Mouse (Mus musculus) left cerebral cortex, adult 8-10 months (tissue): ENCODE data around the gene Lce6a. TPM values are rescaled to one million over a fixed set of nuclear protein-coding genes. Genes with fewer than 3 reads are reported as not detected.

Source experiments
- total RNA-seq, 4 experiments: library from RNA; stranded (reverse); gene quantifications; 2 replicates each; pipeline ENCODE4 v1.2.4; 2022

The Lce6a gene
- total RNA-seq, 4 experiments from 2014 or later, result not detected

Other genes with a start within 250 kb of the Lce6a start
- gene Sprr2h, start 236.0 kb downstream of the Lce6a start, total RNA-seq, result not detected
- gene Sprr2i, start 213.7 kb downstream of the Lce6a start, total RNA-seq, result not detected
- not detected for gene Sprr2j-ps, start 203.6 kb downstream of the Lce6a start, total RNA-seq
- 1 to 10 TPM in 3 of 4 experiments, not detected in 1; 2.3 to 3.3 (median 3.2) TPM for gene Gm9774, start 192.2 kb downstream of the Lce6a start, total RNA-seq
- not detected for gene Sprr2k, start 189.1 kb downstream of the Lce6a start, total RNA-seq
- gene Sprr1b, start 182.9 kb downstream of the Lce6a start, total RNA-seq, result not detected
- not detected for gene Sprr3, start 162.9 kb downstream of the Lce6a start, total RNA-seq
- gene Sprr1a, start 135.8 kb downstream of the Lce6a start, total RNA-seq, result not detected
- not detected for gene Sprr4, start 121.2 kb downstream of the Lce6a start, total RNA-seq
- gene 2310046K23Rik, start 87.1 kb downstream of the Lce6a start, total RNA-seq, result not detected
- not detected for gene Ivl, start 47.9 kb downstream of the Lce6a start, total RNA-seq
- not detected for gene Smcp, start 32.7 kb downstream of the Lce6a start, total RNA-seq
- gene 2210017I01Rik, start 14.2 kb downstream of the Lce6a start, total RNA-seq, result not detected
- not detected for gene Lce1a1, start 26.6 kb upstream of the Lce6a start, total RNA-seq
- not detected for gene Lce1b, start 35.3 kb upstream of the Lce6a start, total RNA-seq
- not detected for gene Lce1a2, start 48.7 kb upstream of the Lce6a start, total RNA-seq
- gene Lce1c, start 57.6 kb upstream of the Lce6a start, total RNA-seq, result not detected
- not detected for gene Lce1d, start 65.5 kb upstream of the Lce6a start, total RNA-seq
- gene Lce1e, start 87.4 kb upstream of the Lce6a start, total RNA-seq, result not detected
- not detected for gene Lce1f, start 98.7 kb upstream of the Lce6a start, total RNA-seq
- not detected for gene Gm38119, start 117.4 kb upstream of the Lce6a start, total RNA-seq
- gene Lce1g, start 130.7 kb upstream of the Lce6a start, total RNA-seq, result not detected
- gene Lce1h, start 143.4 kb upstream of the Lce6a start, total RNA-seq, result not detected
- not detected for gene Lce1i, start 157.2 kb upstream of the Lce6a start, total RNA-seq
- not detected for gene Lce1j, start 168.9 kb upstream of the Lce6a start, total RNA-seq
- not detected for gene Lce1k, start 186.2 kb upstream of the Lce6a start, total RNA-seq
- not detected for gene Kprp, start 205.6 kb upstream of the Lce6a start, total RNA-seq
- not detected for gene Lce1l, start 229.6 kb upstream of the Lce6a start, total RNA-seq
- not detected for gene 2310050C09Rik, start 248.6 kb upstream of the Lce6a start, total RNA-seq